Mouse (Mus musculus): Measurements from ENCODE around the gene Kri1. TPM values are rescaled to one million over a fixed set of nuclear protein-coding genes. Genes with fewer than 3 reads are reported as not detected.
"Not testable (repeated sequence)": the region's sequence is repeated elsewhere in the genome, so short reads cannot be mapped to it uniquely, and the experiment has no call there.

The Kri1 gene
- polyA plus RNA-seq, 1 experiment from 2014 or later, result 13.2 TPM

GRCm38 (mm10) chr9:21272391-21272790 lies 15.4 kb downstream of the Kri1 start:
- Histone ChIP-seq H3K27me3 (replicated peaks; ENCODE audit: control insufficient read depth, insufficient read depth, low read length) (no peaks in the 10 kb centered on the region), H3K36me3 (ENCODE audit: control insufficient read depth, insufficient read depth, low read length) (peaks cover 43% of the 10 kb centered on the region), H3K9me3 (ENCODE audit: control insufficient read depth, low read length) (no peaks in the 10 kb centered on the region), H3K4me2 (ENCODE audit: low read depth, low read length) (no peak overlapping the region), H3K4me1 (ENCODE audit: control insufficient read depth, insufficient read depth, low read length) (0 out of 2 replicates have a peak, but pooled peaks cover 1% of the 10 kb centered on the region), H3K4me3 (ENCODE audit: low read length) (no peak overlapping the region), H3K27ac (ENCODE audit: low read length) (no peak overlapping the region), H3K9ac (ENCODE audit: low read depth, low read length) (no peak overlapping the region)
- WGBS, result 93% methylated on average over 9 of the region's 9 CpGs
- no peak for ATAC-seq

- Histone ChIP-seq H3K4me1 (ENCODE audit: control insufficient read depth, insufficient read depth, low read length) (peaks cover 18% of the 10 kb centered on the region), H3K36me3 (ENCODE audit: control insufficient read depth, insufficient read depth, low read length) (peaks cover 25% of the 10 kb centered on the region)
- not testable (repeated sequence) for H3K4me3 ChIP-seq (ENCODE audit: low read length); ATAC-seq; H3K9me3 ChIP-seq (ENCODE audit: control insufficient read depth, low read length); H3K27me3 ChIP-seq (replicated peaks; ENCODE audit: control insufficient read depth, insufficient read depth, low read length); H3K27ac ChIP-seq (ENCODE audit: low read length); H3K9ac ChIP-seq (ENCODE audit: low read depth, low read length); H3K4me2 ChIP-seq (ENCODE audit: low read depth, low read length)
- WGBS, result 68% methylated on average over 5 of the region's 5 CpGs
Measured at GRCm38 (mm10) chr9:21269590-21269989, 18.2 kb downstream of the Kri1 start.

GRCm38 (mm10) chr9:21268305-21268704 lies 19.5 kb downstream of the Kri1 start:
- H3K4me3 ChIP-seq (ENCODE audit: low read length), result no peak overlapping the region
- no peak overlapping the region for H3K4me2 ChIP-seq (ENCODE audit: low read depth, low read length)
- peaks cover 22% of the 10 kb centered on the region for H3K4me1 ChIP-seq (ENCODE audit: control insufficient read depth, insufficient read depth, low read length)
- H3K9ac ChIP-seq (ENCODE audit: low read depth, low read length), result no peak overlapping the region
- no peaks in the 10 kb centered on the region for H3K9me3 ChIP-seq (ENCODE audit: control insufficient read depth, low read length)
- H3K27ac ChIP-seq (ENCODE audit: low read length), result no peak overlapping the region
- ATAC-seq, result no peak
- peaks cover 25% of the 10 kb centered on the region for H3K36me3 ChIP-seq (ENCODE audit: control insufficient read depth, insufficient read depth, low read length)
- H3K27me3 ChIP-seq (replicated peaks; ENCODE audit: control insufficient read depth, insufficient read depth, low read length), result no peaks in the 10 kb centered on the region
- 93% methylated on average over 16 of the region's 16 CpGs for WGBS

- Histone ChIP-seq H3K4me2 (ENCODE audit: low read depth, low read length) (0 out of 2 replicates have a peak overlapping the region, but pooled peaks have one; percentile 66), H3K27ac (ENCODE audit: low read length) (no peak overlapping the region), H3K36me3 (ENCODE audit: control insufficient read depth, insufficient read depth, low read length) (peaks cover 11% of the 10 kb centered on the region), H3K4me1 (ENCODE audit: control insufficient read depth, insufficient read depth, low read length) (peaks cover 24% of the 10 kb centered on the region), H3K9me3 (ENCODE audit: control insufficient read depth, low read length) (no peaks in the 10 kb centered on the region), H3K27me3 (replicated peaks; ENCODE audit: control insufficient read depth, insufficient read depth, low read length) (no peaks in the 10 kb centered on the region), H3K9ac (ENCODE audit: low read depth, low read length) (no peak overlapping the region), H3K4me3 (ENCODE audit: low read length) (no peak overlapping the region)
- 87% methylated on average over 5 of the region's 5 CpGs for WGBS
- no peak for ATAC-seq
Measured at GRCm38 (mm10) chr9:21266889-21267288, 20.9 kb downstream of the Kri1 start.

GRCm38 (mm10) chr9:21265611-21266010 lies 22.2 kb downstream of the Kri1 start:
- peak; percentile 37 for ATAC-seq
- peak overlapping the region; percentile 43 for H3K27ac ChIP-seq (ENCODE audit: low read length)

GRCm38 (mm10) chr9:21265000-21265561 lies 22.7 kb downstream of the Kri1 start, which contains the start of gene Atg4d:
TSS of gene Atg4d (plus strand) at chr9:21265293.
- Histone ChIP-seq H3K36me3 (ENCODE audit: control insufficient read depth, insufficient read depth, low read length) (peaks cover 11% of the 10 kb centered on the region), H3K4me1 (ENCODE audit: control insufficient read depth, insufficient read depth, low read length) (peaks cover 31% of the 10 kb centered on the region), H3K27ac (ENCODE audit: low read length) (peak within 1 kb of the TSS; percentile 88), H3K9ac (ENCODE audit: low read depth, low read length) (peak within 1 kb of the TSS; percentile 81), H3K4me2 (ENCODE audit: low read depth, low read length) (peak within 1 kb of the TSS; percentile 73), H3K27me3 (replicated peaks; ENCODE audit: control insufficient read depth, insufficient read depth, low read length) (no peaks in the 10 kb centered on the region), H3K9me3 (ENCODE audit: control insufficient read depth, low read length) (no peaks in the 10 kb centered on the region), H3K4me3 (ENCODE audit: low read length) (peak within 1 kb of the TSS; percentile 68)
- under 1% methylated on average over 49 of the region's 49 CpGs for WGBS
- peak; percentile 97 for ATAC-seq

More at GRCm38 (mm10) chr9:21265611-21266010, 22.2 kb downstream of the Kri1 start:
- WGBS, result 5% methylated on average over 11 of the region's 11 CpGs
- Histone ChIP-seq H3K9ac (ENCODE audit: low read depth, low read length) (peak overlapping the region; percentile 81), H3K9me3 (ENCODE audit: control insufficient read depth, low read length) (no peaks in the 10 kb centered on the region), H3K4me2 (ENCODE audit: low read depth, low read length) (peak overlapping the region; percentile 66), H3K4me1 (ENCODE audit: control insufficient read depth, insufficient read depth, low read length) (peaks cover 31% of the 10 kb centered on the region), H3K27me3 (replicated peaks; ENCODE audit: control insufficient read depth, insufficient read depth, low read length) (no peaks in the 10 kb centered on the region), H3K4me3 (ENCODE audit: low read length) (peak overlapping the region; percentile 68), H3K36me3 (ENCODE audit: control insufficient read depth, insufficient read depth, low read length) (peaks cover 11% of the 10 kb centered on the region)

- H3K9ac ChIP-seq (ENCODE audit: low read depth, low read length), result peak overlapping the region; percentile 81
- H3K4me3 ChIP-seq (ENCODE audit: low read length), result peak overlapping the region; percentile 68
- peaks cover 31% of the 10 kb centered on the region for H3K4me1 ChIP-seq (ENCODE audit: control insufficient read depth, insufficient read depth, low read length)
- WGBS, result 19% methylated on average over 17 of the region's 17 CpGs
- peaks cover 11% of the 10 kb centered on the region for H3K36me3 ChIP-seq (ENCODE audit: control insufficient read depth, insufficient read depth, low read length)
- H3K27me3 ChIP-seq (replicated peaks; ENCODE audit: control insufficient read depth, insufficient read depth, low read length), result no peaks in the 10 kb centered on the region
- H3K4me2 ChIP-seq (ENCODE audit: low read depth, low read length), result peak overlapping the region; percentile 73
- H3K9me3 ChIP-seq (ENCODE audit: control insufficient read depth, low read length), result no peaks in the 10 kb centered on the region
- ATAC-seq, result peak; percentile 3
- H3K27ac ChIP-seq (ENCODE audit: low read length), result peak overlapping the region; percentile 88
Measured at GRCm38 (mm10) chr9:21264272-21264999, 23.3 kb downstream of the Kri1 start.

- 43% methylated on average over 2 of the region's 2 CpGs for WGBS
- H3K36me3 ChIP-seq (ENCODE audit: control insufficient read depth, insufficient read depth, low read length), result no peaks in the 10 kb centered on the region
- H3K27me3 ChIP-seq (replicated peaks; ENCODE audit: control insufficient read depth, insufficient read depth, low read length), result no peaks in the 10 kb centered on the region; the same call in 1 of the 2 replicates
- no peak overlapping the region for H3K4me3 ChIP-seq (ENCODE audit: low read length)
- H3K9me3 ChIP-seq (ENCODE audit: control insufficient read depth, low read length), result no peaks in the 10 kb centered on the region
- H3K4me1 ChIP-seq (ENCODE audit: control insufficient read depth, insufficient read depth, low read length), result peaks cover 26% of the 10 kb centered on the region
- ATAC-seq, result no peak
- no peak overlapping the region for H3K4me2 ChIP-seq (ENCODE audit: low read depth, low read length)
- peak overlapping the region; percentile 18; the same call in 1 of the 2 replicates for H3K27ac ChIP-seq (ENCODE audit: low read length)
- H3K9ac ChIP-seq (ENCODE audit: low read depth, low read length), result no peak overlapping the region
Measured at GRCm38 (mm10) chr9:21261831-21262230, 25.9 kb downstream of the Kri1 start.

GRCm38 (mm10) chr9:21260491-21261040 lies 27.2 kb downstream of the Kri1 start:
- H3K9me3 ChIP-seq (ENCODE audit: control insufficient read depth, low read length), result no peaks in the 10 kb centered on the region
- no peak overlapping the region for H3K4me2 ChIP-seq (ENCODE audit: low read depth, low read length)
- 79% methylated on average over 6 of the region's 6 CpGs for WGBS
- no peak overlapping the region for H3K27ac ChIP-seq (ENCODE audit: low read length)
- no peak for ATAC-seq
- H3K27me3 ChIP-seq (replicated peaks; ENCODE audit: control insufficient read depth, insufficient read depth, low read length), result no peaks in the 10 kb centered on the region; the same call in 1 of the 2 replicates
- no peak overlapping the region for H3K9ac ChIP-seq (ENCODE audit: low read depth, low read length)
- no peak overlapping the region for H3K4me3 ChIP-seq (ENCODE audit: low read length)
- peaks cover 16% of the 10 kb centered on the region for H3K4me1 ChIP-seq (ENCODE audit: control insufficient read depth, insufficient read depth, low read length)
- H3K36me3 ChIP-seq (ENCODE audit: control insufficient read depth, insufficient read depth, low read length), result no peaks in the 10 kb centered on the region
